Comparison of ENCODE assay signal across 8 mouse cellular contexts in the genomic region with DNA sequence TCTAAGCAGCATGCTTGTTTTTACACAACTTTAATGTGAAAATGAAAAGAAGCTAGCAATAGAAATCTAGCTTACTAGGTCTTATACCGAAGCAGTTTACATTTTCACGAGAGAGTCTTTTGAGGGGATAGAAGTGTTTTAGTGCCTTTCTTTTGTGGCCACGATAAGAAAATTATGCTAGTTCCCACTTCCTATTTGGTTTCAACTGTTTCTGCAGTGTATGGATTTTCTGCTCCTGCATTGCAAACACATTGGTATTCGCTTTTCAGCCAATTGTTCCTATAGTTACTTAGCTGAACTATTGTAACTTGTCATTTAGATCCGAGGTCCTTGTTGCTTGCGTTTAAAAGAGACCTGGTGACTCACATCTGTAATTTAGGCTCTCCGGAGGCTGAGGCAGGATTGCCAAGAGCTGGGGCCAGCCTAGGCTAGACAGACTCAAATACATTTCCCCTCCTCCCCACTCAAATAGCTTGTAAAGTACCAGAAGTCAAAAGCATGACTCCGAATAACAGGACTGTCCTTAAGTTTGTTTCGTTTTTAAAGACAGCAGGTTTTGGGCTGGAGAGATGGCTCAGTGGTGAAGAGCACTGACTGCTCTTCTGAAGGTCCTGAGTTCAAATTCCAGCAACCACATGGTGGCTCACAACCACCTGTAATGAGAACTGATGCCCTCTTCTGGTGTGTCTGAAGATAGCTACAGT. TPM values are rescaled to one million over a fixed set of nuclear protein-coding genes. Genes with fewer than 3 reads are reported as not detected.
DNase-seq lines count a peak whose midpoint lies in the region; ATAC-seq and TF ChIP-seq lines count a peak whose summit lies in the region.

No protein-coding gene starts in this region.

- H3K9ac ChIP-seq in lung, postnatal 0 days (replicated peaks; ENCODE audit: low read depth): no peak overlapping the region
- H3K9ac ChIP-seq in embryonic facial prominence, embryonic 11.5 days (replicated peaks; ENCODE audit: low read length): peak overlapping the region; percentile 43
- 0 out of 2 replicates have a peak overlapping the region, but pooled peaks have one; percentile 20 for H3K9ac ChIP-seq in intestine, embryonic 15.5 days
- H3K9ac ChIP-seq in neural tube, embryonic 14.5 days (replicated peaks; ENCODE audit: low read depth, low read length): peak overlapping the region; percentile 96; the same call in 1 of the 2 replicates

- H3K9me3 ChIP-seq in lung, postnatal 0 days (ENCODE audit: low read length): no peaks in the 10 kb centered on the region
- no peaks in the 10 kb centered on the region for H3K9me3 ChIP-seq in embryonic facial prominence, embryonic 11.5 days (replicated peaks; ENCODE audit: control insufficient read depth, low read length)
- no peaks in the 10 kb centered on the region for H3K9me3 ChIP-seq in intestine, embryonic 15.5 days
- no peaks in the 10 kb centered on the region for H3K9me3 ChIP-seq in neural tube, embryonic 14.5 days (ENCODE audit: control insufficient read depth, low read length)

- H3K4me2 ChIP-seq in lung, postnatal 0 days (replicated peaks; ENCODE audit: low read depth, low read length): peak overlapping the region; percentile 92
- peak overlapping the region; percentile 25; the same call in 1 of the 2 replicates for H3K4me2 ChIP-seq in embryonic facial prominence, embryonic 11.5 days (ENCODE audit: low read depth, low read length)
- H3K4me2 ChIP-seq in intestine, embryonic 15.5 days (replicated peaks): peak overlapping the region; percentile 91
- H3K4me2 ChIP-seq in neural tube, embryonic 14.5 days (ENCODE audit: low read depth, low read length): peak overlapping the region; percentile 78

- H3K36me3 ChIP-seq in lung, postnatal 0 days (ENCODE audit: insufficient read depth, low read length): no peaks in the 10 kb centered on the region
- H3K36me3 ChIP-seq in embryonic facial prominence, embryonic 11.5 days (replicated peaks; ENCODE audit: control insufficient read depth, insufficient read depth, low read depth, low read length): no peaks in the 10 kb centered on the region
- H3K36me3 ChIP-seq in intestine, embryonic 15.5 days: no peaks in the 10 kb centered on the region
- no peaks in the 10 kb centered on the region for H3K36me3 ChIP-seq in neural tube, embryonic 14.5 days (ENCODE audit: control insufficient read depth, insufficient read depth, low read length)

- peak overlapping the region; percentile 58 for H3K4me3 ChIP-seq in lung, postnatal 0 days (ENCODE audit: low read depth, low read length)
- H3K4me3 ChIP-seq in embryonic facial prominence, embryonic 11.5 days (ENCODE audit: low read depth, low read length): peak overlapping the region; percentile 70
- H3K4me3 ChIP-seq in intestine, embryonic 15.5 days (replicated peaks): peak overlapping the region; percentile 68
- peak overlapping the region; percentile 83 for H3K4me3 ChIP-seq in neural tube, embryonic 14.5 days (ENCODE audit: low read depth, low read length)

- no peak for ATAC-seq in lung, postnatal 0 days
- no peak for ATAC-seq in embryonic facial prominence, embryonic 11.5 days (replicated peaks; ENCODE audit: insufficient number of reproducible peaks, low FRiP score, low TSS enrichment, low read depth)
- ATAC-seq in intestine, embryonic 15.5 days: no peak
- no peak for ATAC-seq in neural tube, embryonic 14.5 days (ENCODE audit: low read depth)

- no peak for TF ChIP-seq EP300 in lung, postnatal 0 days (IDR thresholded peaks at IDR 0.05)

- H3K4me1 ChIP-seq in lung, postnatal 0 days (ENCODE audit: insufficient read depth, low read depth, low read length): peaks cover 3% of the 10 kb centered on the region; the same call in 1 of the 2 replicates
- H3K4me1 ChIP-seq in embryonic facial prominence, embryonic 11.5 days (ENCODE audit: control insufficient read depth, insufficient read depth, low read length): no peaks in the 10 kb centered on the region
- H3K4me1 ChIP-seq in intestine, embryonic 15.5 days (replicated peaks): peaks cover 16% of the 10 kb centered on the region
- H3K4me1 ChIP-seq in neural tube, embryonic 14.5 days (ENCODE audit: control insufficient read depth, insufficient read depth, low read length): peaks cover 21% of the 10 kb centered on the region

- no peak for TF ChIP-seq CTCF in lung, postnatal 0 days (IDR thresholded peaks at IDR 0.05)

- H3K27ac ChIP-seq in lung, postnatal 0 days (ENCODE audit: low read length): peak overlapping the region; percentile 95
- H3K27ac ChIP-seq in embryonic facial prominence, embryonic 11.5 days (replicated peaks; ENCODE audit: low read depth, low read length): peak overlapping the region; percentile 100
- H3K27ac ChIP-seq in intestine, embryonic 15.5 days: peak overlapping the region; percentile 100
- peak overlapping the region; percentile 100; the same call in 1 of the 2 replicates for H3K27ac ChIP-seq in neural tube, embryonic 14.5 days (ENCODE audit: low read depth, low read length)

- H3K27me3 ChIP-seq in lung, postnatal 0 days (replicated peaks; ENCODE audit: insufficient read depth, low read length): no peaks in the 10 kb centered on the region
- H3K27me3 ChIP-seq in embryonic facial prominence, embryonic 11.5 days (ENCODE audit: control insufficient read depth, insufficient read depth, low read length): no peaks in the 10 kb centered on the region
- no peaks in the 10 kb centered on the region for H3K27me3 ChIP-seq in intestine, embryonic 15.5 days (replicated peaks)
- H3K27me3 ChIP-seq in neural tube, embryonic 14.5 days (ENCODE audit: control insufficient read depth, insufficient read depth, low read length): no peaks in the 10 kb centered on the region

- WGBS in lung, postnatal 0 days: 15% methylated on average over 9 of the region's 9 CpGs
- WGBS in embryonic facial prominence, embryonic 11.5 days: 35% methylated on average over 9 of the region's 9 CpGs
- WGBS in intestine, embryonic 15.5 days: 25% methylated on average over 9 of the region's 9 CpGs
- WGBS in neural tube, embryonic 14.5 days: 34% methylated on average over 9 of the region's 9 CpGs

- peak; percentile 64 for DNase-seq in lung, postnatal 0 days (ENCODE audit: low spot score)
- no peak for DNase-seq in lung, postnatal 36 days
- peak; percentile 25 for DNase-seq in embryonic facial prominence, embryonic 11.5 days (ENCODE audit: low spot score)
- DNase-seq in right cerebral cortex, adult 2 months (ENCODE audit: low spot score in 2 of 2): no peak
- no peak for DNase-seq in layer of hippocampus, adult 8-10 months (ENCODE audit: low spot score in 2 of 2)
- no peak for DNase-seq in layer of hippocampus, adult 11-12 months (ENCODE audit: low spot score)

RNA-seq across cellular contexts. Expression of a gene that starts 0.6 kb away (rescaled TPM):
- polyA plus RNA-seq in lung, postnatal 0 days (2015; fragmentation: Nextera tagmentation; extraction: Ambion mirVana): 1.5 and 1.6 TPM in 2 replicates
- 0.46 and 0.56 TPM in 2 replicates for polyA plus RNA-seq in embryonic facial prominence, embryonic 11.5 days (2014; fragmentation: Nextera tagmentation; extraction: Ambion mirVana)
- 0.40 and 0.49 TPM in 2 replicates for polyA plus RNA-seq in intestine, embryonic 15.5 days (2015; fragmentation: Nextera tagmentation; extraction: Ambion mirVana)
- polyA plus RNA-seq in neural tube, embryonic 14.5 days (2014; fragmentation: Nextera tagmentation; extraction: Ambion mirVana): 0.50 and 0.56 TPM in 2 replicates
- 10 to 100 TPM in 2 of 4 experiments, 1 to 10 TPM in 2; 9.3 to 12.4 (median 10.3) TPM for total RNA-seq in layer of hippocampus, adult 8-10 months (2022)

RNA-seq across cellular contexts. Expression of a gene that starts 3.2 kb away (rescaled TPM):
- 424 and 464 TPM in 2 replicates for polyA plus RNA-seq in lung, postnatal 0 days (2015; fragmentation: Nextera tagmentation; extraction: Ambion mirVana)
- polyA plus RNA-seq in embryonic facial prominence, embryonic 11.5 days (2014; fragmentation: Nextera tagmentation; extraction: Ambion mirVana): 87.8 and 89.1 TPM in 2 replicates
- polyA plus RNA-seq in intestine, embryonic 15.5 days (2015; fragmentation: Nextera tagmentation; extraction: Ambion mirVana): 199 and 202 TPM in 2 replicates
- 92.1 and 103 TPM in 2 replicates for polyA plus RNA-seq in neural tube, embryonic 14.5 days (2014; fragmentation: Nextera tagmentation; extraction: Ambion mirVana)
- 10 to 100 TPM; 41.1 to 66.0 (median 50.4) TPM for total RNA-seq in layer of hippocampus, adult 8-10 months (2022)

RNA-seq across cellular contexts. Expression of a gene that starts 22.6 kb away (rescaled TPM):
- polyA plus RNA-seq in lung, postnatal 0 days (2015; fragmentation: Nextera tagmentation; extraction: Ambion mirVana): 1.8 and 2.2 TPM in 2 replicates
- 0.96 and 1.1 TPM in 2 replicates for polyA plus RNA-seq in embryonic facial prominence, embryonic 11.5 days (2014; fragmentation: Nextera tagmentation; extraction: Ambion mirVana)
- 0.82 and 1.3 TPM in 2 replicates for polyA plus RNA-seq in intestine, embryonic 15.5 days (2015; fragmentation: Nextera tagmentation; extraction: Ambion mirVana)
- 1.1 and 1.8 TPM in 2 replicates for polyA plus RNA-seq in neural tube, embryonic 14.5 days (2014; fragmentation: Nextera tagmentation; extraction: Ambion mirVana)
- 1 to 10 TPM; 2.3 to 4.3 (median 3.3) TPM for total RNA-seq in layer of hippocampus, adult 8-10 months (2022)

RNA-seq across cellular contexts. Expression of a gene that starts 23.2 kb away (rescaled TPM):
- 44.4 and 46.1 TPM in 2 replicates for polyA plus RNA-seq in lung, postnatal 0 days (2015; fragmentation: Nextera tagmentation; extraction: Ambion mirVana)
- polyA plus RNA-seq in embryonic facial prominence, embryonic 11.5 days (2014; fragmentation: Nextera tagmentation; extraction: Ambion mirVana): 140 and 146 TPM in 2 replicates
- polyA plus RNA-seq in intestine, embryonic 15.5 days (2015; fragmentation: Nextera tagmentation; extraction: Ambion mirVana): 85.1 and 92.7 TPM in 2 replicates
- 72.3 and 80.2 TPM in 2 replicates for polyA plus RNA-seq in neural tube, embryonic 14.5 days (2014; fragmentation: Nextera tagmentation; extraction: Ambion mirVana)
- 100 to 1,000 TPM; 115 to 129 (median 123) TPM for total RNA-seq in layer of hippocampus, adult 8-10 months (2022)

RNA-seq across cellular contexts. Expression of a gene that starts 23.3 kb away (rescaled TPM):
- polyA plus RNA-seq in lung, postnatal 0 days (2015; fragmentation: Nextera tagmentation; extraction: Ambion mirVana): 0.11 TPM in 1 of 2 replicates, not detected in the other
- polyA plus RNA-seq in embryonic facial prominence, embryonic 11.5 days (2014; fragmentation: Nextera tagmentation; extraction: Ambion mirVana): 0.14 and 0.29 TPM in 2 replicates
- 72.4 and 75.1 TPM in 2 replicates for polyA plus RNA-seq in intestine, embryonic 15.5 days (2015; fragmentation: Nextera tagmentation; extraction: Ambion mirVana)
- polyA plus RNA-seq in neural tube, embryonic 14.5 days (2014; fragmentation: Nextera tagmentation; extraction: Ambion mirVana): 0.31 TPM in 1 of 2 replicates, not detected in the other
- total RNA-seq in layer of hippocampus, adult 8-10 months (2022): under 1 TPM; 0.41 to 0.76 (median 0.63) TPM

Comparison
In these comparisons a context has a peak if more than half of its experiments do, and no peak if none do; other contexts are left out.
1. DNase-seq: peak in lung, postnatal 0 days (single experiment) and embryonic facial prominence, embryonic 11.5 days (single experiment); none in lung, postnatal 36 days (single experiment), right cerebral cortex, adult 2 months (0 of 2), layer of hippocampus, adult 8-10 months (0 of 2) and layer of hippocampus, adult 11-12 months (single experiment).
2. H3K4me2 ChIP-seq: peak in every context shown above with its lines; median percentile 92 in lung, postnatal 0 days; 91 in intestine, embryonic 15.5 days; 78 in neural tube, embryonic 14.5 days; 25 in embryonic facial prominence, embryonic 11.5 days.
3. Peak in every context shown above with its lines, with median percentiles within 50 percentile points of each other: H3K27ac ChIP-seq and H3K4me3 ChIP-seq.